Mouse (Mus musculus): ENCODE measurements around the gene Kcnma1.

- TF ChIP-seq POLR2A (IDR thresholded peaks at IDR 0.05; ENCODE audit: extremely low read depth, insufficient read depth, low read length) (no peak), CTCF (IDR thresholded peaks at IDR 0.05; ENCODE audit: low read depth, low read length) (no peak)
Measured at GRCm38 (mm10) chr14:23831284-23831683, 183.0 kb downstream of the Kcnma1 start.

All from liver, adult 2 months (tissue).